ENCODE assay signal across 8 mouse cellular contexts in the genomic region with DNA sequence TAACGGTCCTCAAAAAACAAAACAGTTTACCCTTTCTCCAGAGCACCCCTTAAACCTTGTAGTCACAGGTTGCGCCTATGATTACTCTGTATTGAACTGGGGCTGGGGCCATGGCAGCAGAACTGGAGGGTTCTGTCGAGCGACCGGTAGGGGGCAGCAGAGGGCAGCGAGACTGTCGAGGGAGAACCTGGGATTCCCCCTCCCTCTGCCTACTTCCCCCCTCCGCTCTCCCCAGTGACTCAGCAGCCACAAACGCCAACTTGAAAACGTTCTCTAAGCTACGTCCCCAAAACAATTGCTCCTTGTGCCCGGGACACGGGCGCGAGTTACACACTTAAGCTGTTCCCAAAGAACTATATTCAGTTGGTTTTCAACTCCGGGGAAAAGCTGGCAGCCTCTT. TPM values are rescaled to one million over a fixed set of nuclear protein-coding genes. Genes with fewer than 3 reads are reported as not detected.
DNase-seq lines count a peak whose midpoint lies in the region; ATAC-seq and TF ChIP-seq lines count a peak whose summit lies in the region.

No protein-coding gene starts in this region.

- peak; percentile 89 for DNase-seq in A20 (ENCODE audit: low read depth, low spot score)
- DNase-seq in heart, embryonic 10.5 days (ENCODE audit: low spot score): peak; percentile 93
- peak; percentile 59 to 88 for DNase-seq in monocyte, adult 2 months (ENCODE audit: low read depth in 1 of 2, low spot score in 2 of 2)
- peak; percentile 72 to 87 for DNase-seq in spleen, postnatal 14 days (ENCODE audit: low spot score in 2 of 2)

- TF ChIP-seq CTCF in bone marrow, adult 2 months (IDR thresholded peaks at IDR 0.05; ENCODE audit: control insufficient read depth, insufficient read depth, low read length): peak; percentile 94

- no peak overlapping the region for H3K4me3 ChIP-seq in bone marrow, adult 2 months (replicated peaks; ENCODE audit: control insufficient read depth, low read depth, low read length)
- peak overlapping the region; percentile 23 for H3K4me3 ChIP-seq in embryonic facial prominence, embryonic 15.5 days (replicated peaks)
- peak overlapping the region; percentile 45 for H3K4me3 ChIP-seq in heart, embryonic 10.5 days
- peak overlapping the region; percentile 12; the same call in 1 of the 2 replicates for H3K4me3 ChIP-seq in kidney, embryonic 14.5 days (ENCODE audit: low read length)
- H3K4me3 ChIP-seq in limb, embryonic 15.5 days: peak overlapping the region; percentile 23

- H3K4me2 ChIP-seq in embryonic facial prominence, embryonic 15.5 days (replicated peaks): peak overlapping the region; percentile 45
- peak overlapping the region; percentile 39 for H3K4me2 ChIP-seq in kidney, embryonic 14.5 days (replicated peaks; ENCODE audit: low read depth, low read length)
- H3K4me2 ChIP-seq in limb, embryonic 15.5 days: peak overlapping the region; percentile 41

- no peaks in the 10 kb centered on the region for H3K4me1 ChIP-seq in bone marrow, adult 2 months (ENCODE audit: control insufficient read depth, insufficient read depth, low read length)
- H3K4me1 ChIP-seq in embryonic facial prominence, embryonic 15.5 days: peaks cover 19% of the 10 kb centered on the region
- peaks cover 48% of the 10 kb centered on the region for H3K4me1 ChIP-seq in heart, embryonic 10.5 days
- no peaks in the 10 kb centered on the region; the same call in 1 of the 2 replicates for H3K4me1 ChIP-seq in kidney, embryonic 14.5 days (ENCODE audit: control insufficient read depth, insufficient read depth, low read length)
- peaks cover 14% of the 10 kb centered on the region for H3K4me1 ChIP-seq in limb, embryonic 15.5 days

- H3K9ac ChIP-seq in embryonic facial prominence, embryonic 15.5 days: no peak overlapping the region
- H3K9ac ChIP-seq in kidney, embryonic 14.5 days (ENCODE audit: low read depth, low read length): peak overlapping the region; percentile 42; the same call in 1 of the 2 replicates
- no peak overlapping the region for H3K9ac ChIP-seq in limb, embryonic 15.5 days

- 0 out of 2 replicates have a peak, but pooled peaks have one; percentile 20 for TF ChIP-seq POLR2A in bone marrow, adult 2 months (IDR thresholded peaks at IDR 0.05; ENCODE audit: borderline replicate concordance, control insufficient read depth, low read depth, low read length)

- H3K27me3 ChIP-seq in embryonic facial prominence, embryonic 15.5 days: no peaks in the 10 kb centered on the region
- H3K27me3 ChIP-seq in heart, embryonic 10.5 days (ENCODE audit: insufficient read depth, poor library complexity, severe bottlenecking): peaks cover 19% of the 10 kb centered on the region; the same call in 1 of the 2 replicates
- no peaks in the 10 kb centered on the region for H3K27me3 ChIP-seq in kidney, embryonic 14.5 days (ENCODE audit: control insufficient read depth, insufficient read depth, low read length)
- H3K27me3 ChIP-seq in limb, embryonic 15.5 days: 0 out of 2 replicates have a peak, but pooled peaks cover 5% of the 10 kb centered on the region

- peak; percentile 73 for ATAC-seq in embryonic facial prominence, embryonic 15.5 days (ENCODE audit: insufficient number of reproducible peaks, low FRiP score, low TSS enrichment, low read depth)
- peak; percentile 20; the same call in 1 of the 2 replicates for ATAC-seq in kidney, embryonic 14.5 days (ENCODE audit: low FRiP score, low TSS enrichment)
- ATAC-seq in limb, embryonic 15.5 days (ENCODE audit: insufficient number of reproducible peaks, low FRiP score, low TSS enrichment, low read depth): 0 out of 2 replicates have a peak, but pooled peaks have one; percentile 32

- no peaks in the 10 kb centered on the region for H3K9me3 ChIP-seq in embryonic facial prominence, embryonic 15.5 days (replicated peaks)
- H3K9me3 ChIP-seq in heart, embryonic 10.5 days: 0 out of 2 replicates have a peak, but pooled peaks cover 4% of the 10 kb centered on the region
- H3K9me3 ChIP-seq in kidney, embryonic 14.5 days (ENCODE audit: control insufficient read depth, low read length): no peaks in the 10 kb centered on the region
- H3K9me3 ChIP-seq in limb, embryonic 15.5 days: no peaks in the 10 kb centered on the region

- H3K27ac ChIP-seq in bone marrow, adult 2 months (ENCODE audit: control insufficient read depth, insufficient read depth, low read depth, low read length, poor library complexity): no peak overlapping the region
- H3K27ac ChIP-seq in embryonic facial prominence, embryonic 15.5 days (replicated peaks): 0 out of 2 replicates have a peak overlapping the region, but pooled peaks have one; percentile 17
- H3K27ac ChIP-seq in heart, embryonic 10.5 days: peak overlapping the region; percentile 86
- no peak overlapping the region for H3K27ac ChIP-seq in kidney, embryonic 14.5 days (ENCODE audit: low read depth, low read length)
- H3K27ac ChIP-seq in limb, embryonic 15.5 days: no peak overlapping the region; the same call in 1 of the 2 replicates

- H3K36me3 ChIP-seq in embryonic facial prominence, embryonic 15.5 days: no peaks in the 10 kb centered on the region
- H3K36me3 ChIP-seq in heart, embryonic 10.5 days: no peaks in the 10 kb centered on the region
- no peaks in the 10 kb centered on the region for H3K36me3 ChIP-seq in kidney, embryonic 14.5 days (ENCODE audit: control insufficient read depth, insufficient read depth, low read length)
- H3K36me3 ChIP-seq in limb, embryonic 15.5 days: no peaks in the 10 kb centered on the region

- WGBS in bone marrow, adult 2 months: under 1% methylated on average over 16 of the region's 16 CpGs
- WGBS in embryonic facial prominence, embryonic 15.5 days: under 1% methylated on average over 16 of the region's 16 CpGs
- 2% methylated on average over 16 of the region's 16 CpGs for WGBS in heart, embryonic 10.5 days
- under 1% methylated on average over 16 of the region's 16 CpGs for WGBS in kidney, embryonic 14.5 days
- under 1% methylated on average over 16 of the region's 16 CpGs for WGBS in limb, embryonic 15.5 days

RNA-seq across cellular contexts. Expression of gene Tcp11, which starts 4.5 kb away (rescaled TPM):
- 0.83 and 1.9 TPM in 2 replicates for polyA plus RNA-seq in bone marrow, adult 2 months (2011; ENCODE audit: insufficient read depth, insufficient read length, low replicate concordance, missing spikeins)
- 4.7 and 9.0 TPM in 2 replicates for polyA plus RNA-seq in embryonic facial prominence, embryonic 15.5 days (2015; fragmentation: Nextera tagmentation; extraction: Ambion mirVana)
- polyA plus RNA-seq in heart, embryonic 10.5 days (2016; fragmentation: Nextera tagmentation; extraction: Ambion mirVana): 0.59 and 0.67 TPM in 2 replicates
- polyA plus RNA-seq in kidney, embryonic 14.5 days (2014; fragmentation: Nextera tagmentation; extraction: Ambion mirVana): 4.9 and 5.8 TPM in 2 replicates
- polyA plus RNA-seq in limb, embryonic 15.5 days (2015; fragmentation: Nextera tagmentation; extraction: Ambion mirVana): 1.5 TPM in 2 replicates

RNA-seq across cellular contexts. Expression of gene Scube3, which starts 57.0 kb away (rescaled TPM):
- 0.57 TPM in 1 of 2 replicates, not detected in the other for polyA plus RNA-seq in bone marrow, adult 2 months (2011; ENCODE audit: insufficient read depth, insufficient read length, low replicate concordance, missing spikeins)
- polyA plus RNA-seq in embryonic facial prominence, embryonic 15.5 days (2015; fragmentation: Nextera tagmentation; extraction: Ambion mirVana): 6.6 and 6.9 TPM in 2 replicates
- 2.1 and 5.5 TPM in 2 replicates for polyA plus RNA-seq in heart, embryonic 10.5 days (2016; fragmentation: Nextera tagmentation; extraction: Ambion mirVana)
- 20.5 and 31.3 TPM in 2 replicates for polyA plus RNA-seq in kidney, embryonic 14.5 days (2014; fragmentation: Nextera tagmentation; extraction: Ambion mirVana)
- polyA plus RNA-seq in limb, embryonic 15.5 days (2015; fragmentation: Nextera tagmentation; extraction: Ambion mirVana): 4.2 and 6.9 TPM in 2 replicates

Comparison
In these comparisons a context has a peak if more than half of its experiments do, and no peak if none do; other contexts are left out.
1. H3K27ac ChIP-seq: peak in embryonic facial prominence, embryonic 15.5 days (single experiment) and heart, embryonic 10.5 days (single experiment); none in bone marrow, adult 2 months (single experiment), kidney, embryonic 14.5 days (single experiment) and limb, embryonic 15.5 days (single experiment).
2. ATAC-seq: peak in every context shown above with its lines; median percentile 73 in embryonic facial prominence, embryonic 15.5 days; 32 in limb, embryonic 15.5 days; 20 in kidney, embryonic 14.5 days.
3. Peak in every context shown above with its lines, with median percentiles within 50 percentile points of each other: DNase-seq and H3K4me2 ChIP-seq.